In the genomic region with DNA sequence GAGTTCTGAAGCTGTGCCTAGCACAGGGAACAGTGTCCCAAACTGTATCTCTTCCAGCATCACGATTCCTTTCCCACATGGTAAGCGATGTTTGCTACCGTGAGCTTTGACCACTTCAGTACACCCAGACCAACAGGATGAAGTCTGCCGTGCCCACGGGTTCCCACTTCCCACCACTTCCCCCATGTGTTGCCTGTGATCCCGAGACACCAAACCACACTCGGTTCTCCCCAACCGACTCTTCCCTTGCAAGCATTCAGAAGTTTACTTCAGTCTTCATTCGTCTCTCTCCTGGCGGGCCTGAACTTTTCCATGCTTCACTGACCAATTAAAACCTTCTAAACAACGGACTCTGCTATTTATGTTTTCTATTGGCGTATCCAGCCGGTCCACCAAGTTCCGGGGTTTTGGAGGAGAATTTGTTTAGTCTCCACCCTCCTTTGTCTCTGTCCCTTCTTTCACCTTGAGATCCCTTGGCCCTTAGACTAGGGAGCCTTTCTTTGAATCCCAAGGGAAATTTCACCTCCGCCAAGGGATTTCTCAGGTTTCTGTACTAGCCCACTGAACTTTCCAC, we compare ENCODE assay signal across 21 mouse cellular contexts. TPM values are rescaled to one million over a fixed set of nuclear protein-coding genes. Genes with fewer than 3 reads are reported as not detected.
A peak's percentile ranks its signal among the peaks of the same experiment; 100 is the strongest.
DNase-seq lines count a peak whose midpoint lies in the region; ATAC-seq lines count a peak whose summit lies in the region.
"Had no signal": no experiment of that assay in that cellular context is flagged by ENCODE, and none has a peak within 500 bp of the region (broad histone marks: within the 10 kb centered on the region; RNA-seq: fewer than 3 reads in every experiment).

No protein-coding gene starts in this region.

- DNase-seq in 416B (ENCODE audit: low read depth) (peak; percentile 96), ES-CJ7 (ENCODE audit: low read depth, low spot score) (peak; percentile 69)
- DNase-seq in embryo, embryonic 10 days (ENCODE audit: low spot score): no peak
- DNase-seq in thymus, postnatal 10 days (ENCODE audit: low spot score in 2 of 2): no peak
- no peak for DNase-seq in cerebellum, adult 18-20 months
- DNase-seq: adrenal gland, adult 8-10 months; cerebellum, adult 9-10 months; embryo, embryonic 11 days; gastrocnemius, postnatal 36 days; heart, postnatal 14 days; kidney, adult 8-10 months; kidney, postnatal 25 days; right cerebral cortex, postnatal 25 days had no signal

- peak; percentile 83 for ATAC-seq in granulocyte monocyte progenitor cell, adult 5-6 weeks (replicated peaks; ENCODE audit: poor library complexity, severe bottlenecking)
- ATAC-seq: forebrain, embryonic 15.5 days; hindbrain, postnatal 0 days; lung, postnatal 0 days had no signal

- H3K36me3 ChIP-seq in macrophage (ENCODE audit: inconsistent target): no peaks in the 10 kb centered on the region
- H3K36me3 ChIP-seq: forebrain, embryonic 15.5 days; limb, embryonic 13.5 days; midbrain, embryonic 12.5 days had no signal

- H3K79me2 ChIP-seq in macrophage (ENCODE audit: inconsistent target): no peaks in the 10 kb centered on the region

- no peak overlapping the region for H3K4me3 ChIP-seq in macrophage (ENCODE audit: inconsistent target)
- H3K4me3 ChIP-seq: forebrain, embryonic 15.5 days; limb, embryonic 13.5 days; midbrain, embryonic 12.5 days had no signal

- WGBS in macrophage (ENCODE audit: missing documents): 17% methylated on average over 15 of the region's 15 CpGs

- H3K27ac ChIP-seq in macrophage: peak overlapping the region; percentile 37
- H3K27ac ChIP-seq: forebrain, embryonic 15.5 days; hindbrain, postnatal 0 days; limb, embryonic 13.5 days; midbrain, embryonic 12.5 days; stomach, postnatal 0 days had no signal

RNA-seq across cellular contexts. Expression of a gene that starts 9.4 kb away (rescaled TPM):
- 13.0 and 17.0 TPM in 2 replicates for total RNA-seq in granulocyte monocyte progenitor cell, adult 5-6 weeks (2014; fragmentation: Nextera tagmentation)
- 29.4 and 30.9 TPM in 2 replicates for total RNA-seq in granulocyte monocyte progenitor cell, adult 5-6 weeks (2017)
- total RNA-seq in macrophage (2018; cell fraction: chromatin; rRNA removed): 100 to 1,000 TPM in 16 of 26 experiments, 10 to 100 TPM in 10; 57.6 to 249 (median 107) TPM
- total RNA-seq in macrophage (2018; cell fraction: cytosol; rRNA removed): 10 to 100 TPM; 17.8 to 68.4 (median 28.2) TPM
- 100 to 1,000 TPM in 10 of 26 experiments, 10 to 100 TPM in 16; 33.0 to 169 (median 75.3) TPM for total RNA-seq in macrophage (2018; cell fraction: nucleus; rRNA removed)
- polyA plus RNA-seq in macrophage (2018): 20.4 to 29.3 TPM (median 24.3 TPM) in 3 replicates

Comparison
In these comparisons a context has a peak if more than half of its experiments do, and no peak if none do; other contexts are left out.
1. DNase-seq: peak in 416B (single experiment) and ES-CJ7 (single experiment); none in embryo, embryonic 10 days (single experiment), thymus, postnatal 10 days (0 of 2) and cerebellum, adult 18-20 months (0 of 2).